Mouse (Mus musculus) CH12.LX (cell line): Measurements from ENCODE around the gene Gm11042. TPM values are rescaled to one million over a fixed set of nuclear protein-coding genes. Genes with fewer than 3 reads are reported as not detected.

ENCODE experiments used
- DNase-seq: peaks from one replicate; pipeline ENCODE4 v3.0.0-alpha.2; 2013; ENCODE audit errors: extremely low read depth
- H3K27ac ChIP-seq: 2 replicates; pipeline ENCODE4 v1.5.1; 2012; ENCODE audit warnings: low read depth, mild to moderate bottlenecking, control low read depth, moderate library complexity; ENCODE audit not compliant: insufficient read depth
- H3K27me3 ChIP-seq: replicated peaks from 2 replicates; pipeline ENCODE3; 2012; ENCODE audit warnings: inconsistent platforms
- H3K36me3 ChIP-seq, 2 experiments: replicated peaks in 1 of 2; 2 replicates each; pipeline versions ENCODE3 to v1.6.1; 2012; ENCODE audit warnings: inconsistent platforms in 1 of 2, low read length in 1 of 2, mild to moderate bottlenecking in 1 of 2, mixed read lengths in 1 of 2, moderate library complexity in 1 of 2; ENCODE audit not compliant: control insufficient read depth in 1 of 2, insufficient read depth in 1 of 2
- H3K4me1 ChIP-seq, 2 experiments: 2 replicates each; pipeline ENCODE4 v1.6.1; 2012; ENCODE audit warnings: inconsistent platforms in 1 of 2, moderate library complexity in 1 of 2; ENCODE audit not compliant: insufficient read depth in 2 of 2, control insufficient read depth in 1 of 2
- H3K4me2 ChIP-seq: 2 replicates; pipeline ENCODE4 v1.6.1; 2012; ENCODE audit warnings: low read depth, mild to moderate bottlenecking, control low read depth; ENCODE audit not compliant: poor library complexity, insufficient read depth, severe bottlenecking
- H3K4me3 ChIP-seq, 3 experiments: fragments of 150-350 bp in 1 of 3; sonication (generic) in 1 of 3; replicated peaks in 1 of 3; 2 replicates each; pipeline versions ENCODE3 to v1.5.1; 2011 to 2012; ENCODE audit warnings: low read depth in 2 of 3, low read length in 2 of 3, mild to moderate bottlenecking in 2 of 3, moderate library complexity in 2 of 3, control low read depth in 1 of 3, improper control_type of control experiment in 1 of 3, inconsistent platforms in 1 of 3, mixed read lengths in 1 of 3; ENCODE audit not compliant: poor library complexity in 1 of 3
- H3K79me2 ChIP-seq: replicated peaks from 2 replicates; pipeline ENCODE4 v1.6.1; 2012; ENCODE audit warnings: mild to moderate bottlenecking, moderate library complexity; ENCODE audit not compliant: control insufficient read depth, poor library complexity, insufficient read depth, severe bottlenecking; ENCODE audit errors: extremely low read depth
- H3K9ac ChIP-seq: 2 replicates; pipeline ENCODE4 v1.6.1; 2012; ENCODE audit warnings: low read depth, mild to moderate bottlenecking, control low read depth, moderate library complexity; ENCODE audit not compliant: insufficient read depth
- H3K9me3 ChIP-seq: replicated peaks from 2 replicates; pipeline ENCODE3; 2012; ENCODE audit warnings: low read length, inconsistent platforms, mixed read lengths
- CHD2 ChIP-seq: IDR thresholded peaks from 2 replicates; pipeline ENCODE4 v1.6.1; 2011; ENCODE audit warnings: low read length, improper control_type of control experiment
- E2F4 ChIP-seq: IDR thresholded peaks from 2 replicates; pipeline ENCODE4 v1.6.1; 2011; ENCODE audit warnings: low read depth, low read length, improper control_type of control experiment; ENCODE audit not compliant: insufficient replicate concordance
- ELF1 ChIP-seq: IDR thresholded peaks from 2 replicates; pipeline ENCODE4 v1.6.1; 2014; ENCODE audit warnings: low read depth, mild to moderate bottlenecking, inconsistent platforms, low read length, improper control_type of control experiment
- EP300 ChIP-seq: IDR thresholded peaks from 2 replicates; pipeline ENCODE4 v1.6.1; 2011; ENCODE audit warnings: low read length, improper control_type of control experiment
- GABPA ChIP-seq: IDR thresholded peaks from 2 replicates; pipeline ENCODE4 v1.6.1; 2012; ENCODE audit warnings: low read depth, low read length, improper control_type of control experiment, inconsistent platforms; ENCODE audit not compliant: insufficient replicate concordance
- JUN ChIP-seq: IDR thresholded peaks from 2 replicates; pipeline ENCODE4 v1.6.1; 2011; ENCODE audit warnings: low read depth, mild to moderate bottlenecking, low read length, improper control_type of control experiment, moderate library complexity; ENCODE audit not compliant: insufficient read depth
- KAT2A ChIP-seq: IDR thresholded peaks from 2 replicates; pipeline ENCODE4 v1.6.1; 2012; ENCODE audit warnings: low read length, improper control_type of control experiment, inconsistent platforms; ENCODE audit not compliant: insufficient replicate concordance
- MAX ChIP-seq: IDR thresholded peaks from 2 replicates; pipeline ENCODE4 v1.6.1; 2011; ENCODE audit warnings: low read length, improper control_type of control experiment
- MAZ ChIP-seq: IDR thresholded peaks from 2 replicates; pipeline ENCODE4 v1.6.1; 2012; ENCODE audit warnings: low read depth, mild to moderate bottlenecking, inconsistent platforms, low read length, improper control_type of control experiment, moderate library complexity
- MEF2A ChIP-seq: IDR thresholded peaks from 2 replicates; pipeline ENCODE4 v1.6.1; 2014; ENCODE audit warnings: low read depth, mild to moderate bottlenecking, inconsistent platforms, low read length, improper control_type of control experiment, borderline replicate concordance
- MXI1 ChIP-seq: IDR thresholded peaks from 2 replicates; pipeline ENCODE4 v1.6.1; 2011; ENCODE audit warnings: mild to moderate bottlenecking, low read depth, low read length, improper control_type of control experiment
- POLR2AphosphoS2 ChIP-seq: IDR thresholded peaks from 2 replicates; pipeline ENCODE4 v1.6.1; 2011; ENCODE audit warnings: low read depth, low read length, improper control_type of control experiment
- RCOR1 ChIP-seq: conservative IDR thresholded peaks from 2 replicates; pipeline ENCODE4 v1.6.1; 2012; ENCODE audit warnings: low read depth, mild to moderate bottlenecking, inconsistent platforms, low read length, improper control_type of control experiment
- SMC3 ChIP-seq: IDR thresholded peaks from 2 replicates; pipeline ENCODE4 v1.6.1; 2011; ENCODE audit warnings: low read depth, low read length, improper control_type of control experiment
- ZKSCAN1 ChIP-seq: IDR thresholded peaks from 2 replicates; pipeline ENCODE4 v1.6.1; 2012; ENCODE audit warnings: low read depth, inconsistent platforms, low read length, improper control_type of control experiment, borderline replicate concordance
- ZMIZ1 ChIP-seq: IDR thresholded peaks from 2 replicates; pipeline ENCODE4 v1.6.1; 2012; ENCODE audit warnings: low read depth, mild to moderate bottlenecking, inconsistent platforms, low read length, improper control_type of control experiment
- dilution Hi-C: fragments of 300-500 bp; cut with MboI; formaldehyde crosslinking; loops from 2 replicates; pipeline ENCODE4 v1.14.3; 2020; ENCODE audit warnings: low sequenced_read_pairs; ENCODE audit not compliant: extremely low pct_unique_long_range_greater_than_20kb, extremely low pct_ligation_motif_present
- in situ Hi-C: fragments of 300-500 bp; cut with MboI; formaldehyde crosslinking; loops from 3 replicates; pipeline ENCODE4 v1.14.3; 2019; ENCODE audit warnings: low sequenced_read_pairs, low pct_ligation_motif_present, low pct_unique_long_range_greater_than_20kb, mixed read lengths
- polyA plus RNA-seq: library from polyadenylated mRNA; unstranded; fragments of >175 nt; gene quantifications from 2 replicates; pipeline ENCODE4 v1.2.1, GENCODE M21; 2012; ENCODE audit warnings: low read depth; ENCODE audit not compliant: insufficient read length
- total RNA-seq, 2 experiments: library from RNA; depleted of rRNA; stranded (reverse); fragments of 300-350 nt in 1 of 2; fragments of >200 nt in 1 of 2; gene quantifications; 2 replicates each; pipeline ENCODE4 v1.2.3; 2012 to 2014

Gm11042 gene
- total and polyA plus RNA-seq, 3 experiments, result not detected

DNA sequence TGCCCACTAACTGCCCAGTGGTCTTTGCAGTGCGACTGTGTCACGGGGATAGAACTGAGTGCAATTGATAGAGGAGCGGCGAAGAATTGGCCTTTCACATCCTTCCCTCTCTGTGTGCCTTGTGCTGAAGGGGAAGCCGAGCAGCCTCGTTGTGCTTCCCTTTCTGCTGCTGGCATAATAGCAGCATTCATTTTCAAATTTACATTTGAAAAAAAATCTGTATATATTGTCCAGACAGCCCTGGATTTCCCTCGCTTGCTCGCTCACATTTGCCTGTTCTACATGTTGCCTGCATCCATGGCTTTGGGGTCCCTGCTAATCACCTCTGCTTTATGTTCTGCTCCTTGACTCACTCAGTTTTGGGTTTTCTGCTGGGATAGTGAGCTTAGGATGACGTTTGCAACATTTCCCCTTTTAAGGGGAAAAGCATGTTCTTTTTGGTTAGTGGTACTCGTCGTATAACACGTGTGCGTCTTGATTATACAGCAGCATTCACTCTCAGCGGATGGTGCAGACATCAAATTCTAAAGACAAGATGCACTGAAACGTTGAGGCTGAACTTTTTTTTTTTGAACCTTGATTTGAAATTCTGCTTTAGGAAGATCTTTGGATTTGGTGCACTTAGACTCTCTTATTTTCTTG is 47.4 kb downstream of the Gm11042 start:
- Histone ChIP-seq H3K27me3 (no peaks in the 10 kb centered on the region), H3K4me2 (no peak overlapping the region), H3K79me2 (no peaks in the 10 kb centered on the region), H3K9ac (no peak overlapping the region), H3K4me1 (no peaks in the 10 kb centered on the region), H3K9me3 (no peaks in the 10 kb centered on the region), H3K4me3 (no peak overlapping the region), H3K36me3 (no peaks in the 10 kb centered on the region), H3K27ac (no peak overlapping the region)
- in situ Hi-C loops, result no loop called here
- TF ChIP-seq MEF2A (no peak), ZKSCAN1 (no peak), EP300 (no peak), ELF1 (no peak), POLR2AphosphoS2 (no peak), JUN (no peak), RCOR1 (no peak), SMC3 (no peak), MAX (no peak), KAT2A (no peak)
- dilution Hi-C loops, result no loop called here
- DNase-seq, result no peak

DNA sequence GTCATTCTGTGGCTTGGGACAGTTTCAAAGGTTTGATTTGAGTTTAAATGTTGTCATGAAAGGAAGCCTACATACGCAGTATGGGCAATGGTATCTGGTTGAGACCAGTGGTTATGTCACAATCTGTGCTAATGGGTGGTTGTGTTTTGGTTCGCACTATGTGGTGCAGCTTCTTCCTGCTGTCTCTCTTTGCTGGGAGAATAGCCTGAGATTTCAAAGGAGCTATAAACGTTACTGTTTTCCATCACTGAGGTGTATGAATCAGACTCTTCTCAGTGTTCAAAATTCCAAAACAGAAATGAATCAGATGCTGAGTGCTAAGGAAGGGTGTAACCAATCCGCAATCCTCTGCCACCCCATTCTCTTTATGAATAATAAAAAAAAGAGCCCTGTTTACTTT is 49.1 kb downstream of the Gm11042 start:
- in situ Hi-C loops (no loop called here), dilution Hi-C loops (no loop called here)
- TF ChIP-seq E2F4 (no peak), MXI1 (no peak), CHD2 (no peak), MEF2A (no peak), SMC3 (no peak), MAZ (no peak), ZMIZ1 (no peak), GABPA (no peak)

More for the DNA sequence above, 49.1 kb downstream of the Gm11042 start:
- Histone ChIP-seq H3K27me3 (no peaks in the 10 kb centered on the region), H3K9ac (no peak overlapping the region), H3K4me1 (no peaks in the 10 kb centered on the region), H3K4me2 (no peak overlapping the region), H3K79me2 (no peaks in the 10 kb centered on the region), H3K9me3 (no peaks in the 10 kb centered on the region), H3K4me3 (no peak overlapping the region), H3K27ac (no peak overlapping the region), H3K36me3 (no peaks in the 10 kb centered on the region)
- no peak for DNase-seq
